ENCODE assay signal across 8 mouse cellular contexts in genomic region chrX:136203664-136204066, GRCm38 (mm10). TPM values are rescaled to one million over a fixed set of nuclear protein-coding genes. Genes with fewer than 3 reads are reported as not detected.
DNase-seq lines count a peak whose midpoint lies in the region; ATAC-seq and TF ChIP-seq lines count a peak whose summit lies in the region.

Gene Tceal5 (minus strand): TSS chrX:136203876.

- TF ChIP-seq CTCF in midbrain, postnatal 0 days (IDR thresholded peaks at IDR 0.05): no peak

- DNase-seq in ES-CJ7 (ENCODE audit: low read depth, low spot score): peak; percentile 62
- DNase-seq in cerebellum, adult 11-12 months: peak; percentile 79
- peak; percentile 69 for DNase-seq in hindbrain, embryonic 14.5 days (ENCODE audit: low spot score)
- DNase-seq in limb, embryonic 10.5 days (ENCODE audit: low spot score): peak; percentile 43
- peak; percentile 84 for DNase-seq in midbrain, postnatal 0 days (ENCODE audit: low spot score)

- peak within 1 kb of the TSS; percentile 53 for H3K4me2 ChIP-seq in forebrain, embryonic 16.5 days (ENCODE audit: low read length)
- peak within 1 kb of the TSS; percentile 50 for H3K4me2 ChIP-seq in hindbrain, embryonic 14.5 days (replicated peaks)
- peak within 1 kb of the TSS; percentile 49 for H3K4me2 ChIP-seq in midbrain, postnatal 0 days (ENCODE audit: low read depth, low read length, poor library complexity, severe bottlenecking)

- H3K4me1 ChIP-seq in forebrain, embryonic 16.5 days (replicated peaks; ENCODE audit: control insufficient read depth, insufficient read depth, low read length): 0 out of 2 replicates have a peak, but pooled peaks cover 2% of the 10 kb centered on the region
- H3K4me1 ChIP-seq in hindbrain, embryonic 14.5 days (replicated peaks; ENCODE audit: control insufficient read depth, insufficient read depth, low read length): no peaks in the 10 kb centered on the region
- peaks cover 6% of the 10 kb centered on the region; the same call in 1 of the 2 replicates for H3K4me1 ChIP-seq in limb, embryonic 10.5 days
- no peaks in the 10 kb centered on the region for H3K4me1 ChIP-seq in midbrain, postnatal 0 days (ENCODE audit: insufficient read depth, low read length)

- H3K27ac ChIP-seq in forebrain, embryonic 16.5 days (ENCODE audit: low read length): peak within 1 kb of the TSS; percentile 16; the same call in 1 of the 2 replicates
- peak within 1 kb of the TSS; percentile 81 for H3K27ac ChIP-seq in hindbrain, embryonic 14.5 days
- no peak within 1 kb of the TSS; the same call in 1 of the 2 replicates for H3K27ac ChIP-seq in limb, embryonic 10.5 days
- peak within 1 kb of the TSS; percentile 73 for H3K27ac ChIP-seq in midbrain, postnatal 0 days (ENCODE audit: low read depth, low read length)

- no peaks in the 10 kb centered on the region for H3K27me3 ChIP-seq in forebrain, embryonic 16.5 days (replicated peaks; ENCODE audit: control insufficient read depth, insufficient read depth, low read length)
- H3K27me3 ChIP-seq in hindbrain, embryonic 14.5 days (ENCODE audit: control insufficient read depth, insufficient read depth, low read length): no peaks in the 10 kb centered on the region
- peaks cover 57% of the 10 kb centered on the region for H3K27me3 ChIP-seq in limb, embryonic 10.5 days (ENCODE audit: low read depth, poor library complexity, severe bottlenecking)
- no peaks in the 10 kb centered on the region for H3K27me3 ChIP-seq in midbrain, postnatal 0 days (ENCODE audit: insufficient read depth, low read length)

- ATAC-seq in forebrain, embryonic 16.5 days: peak; percentile 95
- peak; percentile 93 for ATAC-seq in hindbrain, embryonic 14.5 days (ENCODE audit: low FRiP score)
- peak; percentile 95 for ATAC-seq in midbrain, postnatal 0 days (ENCODE audit: low FRiP score)
- no peak for ATAC-seq in CD4-positive, CD25-positive, alpha-beta regulatory T cell, adult 4 months
- ATAC-seq in inflammation-experienced regulatory T-cells, adult 6 months: no peak

- peak within 1 kb of the TSS; percentile 59 for H3K9ac ChIP-seq in forebrain, embryonic 16.5 days (replicated peaks; ENCODE audit: low read depth, low read length)
- H3K9ac ChIP-seq in hindbrain, embryonic 14.5 days: peak within 1 kb of the TSS; percentile 62
- peak within 1 kb of the TSS; percentile 62 for H3K9ac ChIP-seq in midbrain, postnatal 0 days (replicated peaks; ENCODE audit: low read length, poor library complexity, severe bottlenecking)

- no peaks in the 10 kb centered on the region for H3K36me3 ChIP-seq in forebrain, embryonic 16.5 days (ENCODE audit: control insufficient read depth, insufficient read depth)
- no peaks in the 10 kb centered on the region for H3K36me3 ChIP-seq in hindbrain, embryonic 14.5 days (replicated peaks; ENCODE audit: control insufficient read depth, insufficient read depth)
- H3K36me3 ChIP-seq in limb, embryonic 10.5 days: no peaks in the 10 kb centered on the region
- H3K36me3 ChIP-seq in midbrain, postnatal 0 days (ENCODE audit: insufficient read depth, low read length): no peaks in the 10 kb centered on the region

- H3K9me3 ChIP-seq in forebrain, embryonic 16.5 days (ENCODE audit: control insufficient read depth, low read length): no peaks in the 10 kb centered on the region
- no peaks in the 10 kb centered on the region for H3K9me3 ChIP-seq in hindbrain, embryonic 14.5 days (ENCODE audit: control insufficient read depth, low read length)
- no peaks in the 10 kb centered on the region for H3K9me3 ChIP-seq in limb, embryonic 10.5 days (replicated peaks)
- H3K9me3 ChIP-seq in midbrain, postnatal 0 days (ENCODE audit: low read length): no peaks in the 10 kb centered on the region

- peak within 1 kb of the TSS; percentile 56 for H3K4me3 ChIP-seq in forebrain, embryonic 16.5 days (replicated peaks; ENCODE audit: low read length)
- H3K4me3 ChIP-seq in hindbrain, embryonic 14.5 days (replicated peaks; ENCODE audit: low read length): peak within 1 kb of the TSS; percentile 44
- H3K4me3 ChIP-seq in limb, embryonic 10.5 days: peak within 1 kb of the TSS; percentile 51
- peak within 1 kb of the TSS; percentile 45 for H3K4me3 ChIP-seq in midbrain, postnatal 0 days (ENCODE audit: low read depth, low read length)

- WGBS in forebrain, embryonic 16.5 days: 17% methylated on average over 9 of the region's 9 CpGs
- WGBS in hindbrain, embryonic 14.5 days: 17% methylated on average over 9 of the region's 9 CpGs
- WGBS in limb, embryonic 10.5 days: 9% methylated on average over 9 of the region's 9 CpGs
- 31% methylated on average over 9 of the region's 9 CpGs for WGBS in midbrain, postnatal 0 days

RNA-seq across cellular contexts. Expression of gene Tceal5, which starts in this region (rescaled TPM):
- 14.6 and 23.0 TPM in 2 replicates for polyA plus RNA-seq in forebrain, embryonic 16.5 days (2015; fragmentation: Nextera tagmentation; extraction: Ambion mirVana)
- 11.1 and 13.6 TPM in 2 replicates for polyA plus RNA-seq in hindbrain, embryonic 14.5 days (2014; fragmentation: Nextera tagmentation; extraction: Ambion mirVana)
- 3.2 and 4.7 TPM in 2 replicates for polyA plus RNA-seq in limb, embryonic 10.5 days (2016; fragmentation: Nextera tagmentation; extraction: Ambion mirVana)
- 7.9 and 14.2 TPM in 2 replicates for total RNA-seq in midbrain, postnatal 0 days (2014; rRNA removed)
- polyA plus RNA-seq in midbrain, postnatal 0 days (2015; fragmentation: Nextera tagmentation; extraction: Ambion mirVana): 37.1 and 39.2 TPM in 2 replicates
- not detected for polyA plus RNA-seq in CD4-positive, CD25-positive, alpha-beta regulatory T cell, adult 4 months (2017; shearing (Covaris generic))
- not detected for polyA plus RNA-seq in inflammation-experienced regulatory T-cells, adult 6 months (2017; shearing (Covaris generic))

Comparison
In these comparisons a context has a peak if more than half of its experiments do, and no peak if none do; other contexts are left out.
1. ATAC-seq: peak in forebrain, embryonic 16.5 days (single experiment), hindbrain, embryonic 14.5 days (single experiment) and midbrain, postnatal 0 days (single experiment); none in CD4-positive, CD25-positive, alpha-beta regulatory T cell, adult 4 months (single experiment) and inflammation-experienced regulatory T-cells, adult 6 months (single experiment).
2. Peak in every context shown above with its lines, with median percentiles within 50 percentile points of each other: DNase-seq, H3K4me2 ChIP-seq, H3K4me3 ChIP-seq and H3K9ac ChIP-seq.